Mouse (Mus musculus) cortical plate, adult 2 months (tissue): ENCODE measurements at regions not wholly inside any gene's neighbourhood (a gene's known extent, or its start where the extent isn't known, plus 50 kb on each side); places are given as distances from the start of the nearest gene placed in this dataset.

Experiments used
- CTCF ChIP-seq: fragments of 200-500 bp; IDR thresholded peaks from 2 replicates; pipeline ENCODE4 v1.5.1; 2011; ENCODE audit warnings: mild to moderate bottlenecking, control low read depth, low read length; ENCODE audit not compliant: insufficient read depth; ENCODE audit errors: extremely low read depth
- POLR2A ChIP-seq: fragments of 200-500 bp; IDR thresholded peaks from 2 replicates; pipeline ENCODE4 v1.6.1; 2011; ENCODE audit warnings: mild to moderate bottlenecking, low read length, control low read depth; ENCODE audit not compliant: insufficient read depth; ENCODE audit errors: extremely low read depth

DNA sequence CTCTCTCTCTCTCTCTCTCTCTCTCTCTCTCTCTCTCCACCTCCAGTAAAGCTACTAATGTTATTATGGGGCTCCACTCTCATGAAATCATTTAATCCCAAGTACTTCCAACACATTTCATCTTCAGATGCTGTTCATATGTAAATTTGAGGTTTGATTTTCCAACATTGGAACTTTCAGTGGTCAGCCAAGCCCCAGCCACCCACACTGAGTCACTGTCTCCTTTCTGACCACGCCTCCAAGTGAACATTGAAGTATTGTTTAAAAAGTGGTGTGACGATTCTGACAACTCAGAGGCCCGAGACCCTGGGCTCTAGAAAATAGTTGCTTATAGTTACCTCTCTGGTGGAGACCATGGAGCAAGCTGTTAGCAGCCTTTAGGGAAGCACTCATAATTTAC lies 313.3 kb downstream of the Qdpr start:
- TF ChIP-seq POLR2A (no peak), CTCF (no peak)
